Mouse (Mus musculus) gastrocnemius, postnatal 25 days (tissue): ENCODE results near the gene Atpif1. TPM values are rescaled to one million over a fixed set of nuclear protein-coding genes. Genes with fewer than 3 reads are reported as not detected.

ENCODE experiments used
- DNase-seq: peaks from one replicate; pipeline ENCODE4 v3.0.0; 2022
- total RNA-seq, 2 experiments: library from RNA; stranded (reverse); gene quantifications; 1 replicate in 1 of 2; 2 replicates in 1 of 2; pipeline ENCODE4 v1.2.3; 2021

The Atpif1 gene
- total RNA-seq, 2 experiments from 2014 or later, result 46.3 to 58.5 TPM

DNA sequence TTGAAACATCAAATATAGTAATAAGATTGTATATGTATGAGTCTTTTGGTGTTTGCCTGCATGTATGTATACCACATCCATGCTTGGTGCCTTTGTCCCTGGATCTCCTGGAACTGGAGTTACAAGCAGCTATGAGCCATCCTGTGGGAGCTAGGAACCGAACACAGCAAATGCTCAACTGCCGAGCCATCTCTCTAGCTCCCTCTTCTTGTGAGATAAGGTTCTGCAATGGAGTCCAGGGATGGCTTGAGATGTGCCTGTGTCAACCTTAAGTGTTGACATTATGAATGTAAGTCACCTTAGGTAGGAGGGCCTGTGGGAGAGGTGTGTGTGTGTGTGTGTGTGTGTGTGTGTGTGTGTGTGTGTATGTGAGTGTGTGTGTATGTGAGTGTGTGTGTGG, 6.8 kb downstream of the Atpif1 start:
- DNase-seq, result no peak

DNA sequence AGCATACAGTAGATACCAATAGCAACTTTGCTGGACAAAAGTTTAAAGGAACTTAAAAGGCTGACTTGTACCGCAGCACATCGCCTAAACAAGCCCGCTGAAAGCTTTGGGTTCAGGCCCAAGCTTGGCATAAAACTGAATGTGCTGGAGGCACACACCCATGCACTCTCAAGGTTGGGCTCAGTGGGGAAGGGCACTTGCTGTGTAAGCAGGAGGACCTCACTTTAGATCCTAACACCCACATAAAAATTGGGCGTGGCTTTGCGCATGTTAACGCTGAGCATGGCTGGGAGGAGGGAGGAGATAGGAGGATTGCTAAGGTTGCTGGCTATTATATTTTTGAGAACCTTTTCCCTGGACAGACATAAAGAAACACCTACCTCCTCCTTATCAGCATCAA, 8.7 kb downstream of the Atpif1 start:
- no peak for DNase-seq

DNA sequence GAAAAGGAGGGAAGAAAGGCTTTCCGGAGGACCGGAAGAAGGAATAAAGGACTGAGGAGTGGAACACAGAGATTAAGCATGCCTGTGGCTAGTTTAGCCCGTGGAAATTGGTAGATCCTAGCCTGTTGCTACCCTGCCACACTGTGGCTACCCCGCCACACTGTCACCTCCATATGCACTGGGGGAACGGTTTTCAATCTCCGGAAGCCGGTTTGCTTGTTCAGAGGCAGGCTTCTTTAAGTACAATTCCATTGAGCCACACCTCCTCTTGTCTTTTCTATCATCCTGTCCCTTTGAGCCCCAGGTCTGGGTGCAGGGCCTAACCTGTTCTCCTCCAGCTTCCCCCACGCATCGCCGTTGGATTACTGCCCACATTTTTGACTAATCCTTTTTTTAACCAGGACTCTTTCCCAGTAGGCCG, 9.1 kb downstream of the Atpif1 start:
- no peak for DNase-seq

DNA sequence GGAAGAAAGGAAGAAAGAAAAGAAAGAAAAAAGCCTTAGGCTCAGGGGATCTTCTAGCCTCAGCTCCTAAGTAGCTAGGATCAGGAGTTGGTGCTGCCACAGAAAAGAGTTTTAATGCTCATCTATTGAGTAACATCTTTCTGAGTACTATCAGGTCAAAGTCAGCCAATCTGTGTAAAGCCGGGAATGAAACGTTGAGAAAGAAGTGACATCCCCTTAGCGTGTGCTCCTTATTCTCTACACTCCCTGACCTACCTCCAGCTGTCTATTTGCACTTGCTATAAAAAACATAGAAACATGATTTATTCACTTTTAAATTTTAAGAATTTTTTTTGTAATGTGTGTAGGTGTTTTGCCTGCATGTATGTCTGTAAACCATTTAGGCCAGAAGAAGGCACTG, 14.3 kb downstream of the Atpif1 start:
- DNase-seq, result no peak

DNA sequence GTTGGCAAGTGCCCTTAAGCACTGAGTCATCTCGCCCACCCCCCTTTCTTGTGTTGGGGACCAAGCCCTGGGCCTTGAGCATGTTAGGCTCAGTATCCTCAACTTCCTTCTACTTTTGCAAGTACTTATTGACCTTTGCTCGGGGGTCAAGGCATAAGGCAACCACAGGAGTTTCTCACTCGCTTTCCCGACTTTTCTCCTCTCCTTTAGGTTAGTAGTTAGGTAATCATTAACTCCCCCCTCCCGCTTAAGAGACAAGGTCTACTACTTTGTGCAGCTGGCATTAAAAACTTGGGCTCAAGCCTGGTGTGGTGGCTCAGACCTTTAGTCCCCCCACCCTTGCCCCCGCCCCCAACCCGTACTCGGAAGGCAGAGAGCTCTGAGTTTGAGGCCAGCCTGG, 15.4 kb downstream of the Atpif1 start:
- DNase-seq, result no peak

DNA sequence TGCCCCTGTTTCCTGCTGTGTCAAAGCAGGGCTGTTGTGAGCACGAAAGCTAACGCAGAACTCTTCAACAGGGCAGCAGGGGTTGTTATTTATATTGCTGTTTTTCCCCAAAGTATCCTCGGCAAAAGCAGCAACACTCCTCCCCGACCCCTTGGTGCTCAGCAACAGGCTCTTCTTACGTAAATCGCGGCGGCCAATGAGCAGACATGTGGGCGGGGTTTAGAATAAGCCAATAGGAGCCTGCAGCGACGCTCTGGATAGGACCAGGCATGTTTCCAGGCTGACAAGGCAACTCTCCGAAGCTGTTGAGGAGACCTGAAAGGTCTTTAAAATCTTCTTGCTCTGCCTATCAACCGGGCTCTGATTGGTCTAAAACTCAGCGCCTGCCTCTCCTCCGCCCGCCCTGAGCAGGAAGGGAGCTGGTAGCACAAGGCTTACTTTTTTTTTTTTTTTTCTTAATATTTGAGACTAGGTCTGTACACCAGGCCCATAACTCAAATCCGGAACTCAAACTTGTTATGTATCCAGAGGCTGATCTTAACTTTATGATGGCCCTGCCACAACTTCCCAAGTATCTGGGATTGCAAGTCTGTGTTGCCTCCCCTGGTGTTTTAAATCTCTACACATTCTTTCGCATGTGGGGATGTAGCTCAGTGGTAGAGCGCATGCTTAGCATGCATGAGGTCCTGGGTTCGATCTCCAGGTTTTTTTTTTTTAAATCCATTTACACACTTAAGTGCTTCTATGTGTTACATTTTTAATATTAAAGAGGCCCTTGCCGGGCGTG, 17.9 kb downstream of the Atpif1 start:
- peak; percentile 94 for DNase-seq

DNA sequence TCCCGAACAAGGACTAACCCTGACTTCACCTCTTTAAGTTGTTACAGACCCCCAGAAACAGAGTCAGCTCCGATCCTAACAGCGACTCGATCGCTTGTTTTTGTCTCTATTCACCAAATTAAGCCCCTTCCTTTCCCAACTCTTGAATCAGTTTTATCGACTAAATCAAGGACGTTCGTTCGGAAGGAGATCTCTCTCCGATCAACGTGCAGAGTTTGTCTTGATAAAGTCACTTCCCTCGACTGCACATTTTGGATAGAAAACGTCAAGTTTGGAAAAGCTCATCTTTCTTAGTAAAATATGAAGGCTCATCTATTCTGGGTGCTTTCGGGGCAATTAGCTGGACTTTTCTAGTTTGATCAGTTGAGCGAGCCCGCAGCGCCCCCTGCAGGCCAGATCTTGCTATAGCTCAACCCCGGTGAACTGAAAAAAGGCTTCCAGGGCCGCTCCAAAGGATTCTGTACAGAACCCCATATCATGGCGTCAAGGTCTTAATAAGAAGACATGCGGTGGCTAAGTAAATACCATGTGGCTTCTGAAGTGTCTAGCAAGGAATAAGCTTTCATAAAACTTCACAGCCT, 18.8 kb downstream of the Atpif1 start:
- peak; percentile 75 for DNase-seq

DNA sequence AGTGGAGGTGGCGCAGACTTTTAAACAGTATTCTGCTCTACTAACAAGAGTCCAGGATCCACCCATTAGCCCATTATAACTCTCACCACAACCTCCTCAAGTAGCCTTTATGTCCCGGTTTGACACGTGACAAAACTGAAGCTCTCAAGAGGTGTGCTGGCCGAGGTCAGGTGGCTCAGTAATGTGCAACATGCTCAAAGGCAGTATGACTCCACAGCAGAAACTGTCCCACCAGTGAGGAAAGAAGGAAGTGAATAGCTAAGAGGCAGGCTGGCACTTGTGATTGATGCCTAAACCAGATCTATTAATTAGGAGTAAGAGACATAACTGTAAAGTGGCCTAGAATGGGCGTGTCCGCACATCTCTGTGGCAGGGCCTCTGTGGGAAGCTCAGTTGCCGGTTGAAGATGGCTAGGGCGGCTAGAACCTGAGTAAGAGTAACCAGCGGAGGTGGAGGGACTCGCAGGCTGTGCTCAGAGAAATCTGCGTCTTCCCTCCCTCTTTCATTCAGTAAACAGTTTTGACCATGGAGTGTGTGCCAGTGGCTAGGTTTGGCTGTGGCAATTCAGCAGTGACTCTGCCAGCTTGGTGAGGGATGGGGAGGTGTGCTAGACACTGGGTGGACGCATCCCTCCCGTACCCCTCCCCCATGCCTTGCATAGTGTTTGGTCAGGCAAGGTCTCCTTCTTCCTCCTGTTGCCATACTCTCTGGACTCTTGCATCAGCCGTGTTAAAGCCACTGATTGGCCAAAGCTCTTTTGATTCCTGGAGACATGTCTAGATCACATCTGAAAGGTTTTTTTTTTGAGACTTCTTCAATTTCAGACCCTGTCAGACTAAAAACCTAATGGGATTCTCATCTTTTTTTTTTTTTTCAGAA, 19.8 kb downstream of the Atpif1 start:
- DNase-seq, result no peak

DNA sequence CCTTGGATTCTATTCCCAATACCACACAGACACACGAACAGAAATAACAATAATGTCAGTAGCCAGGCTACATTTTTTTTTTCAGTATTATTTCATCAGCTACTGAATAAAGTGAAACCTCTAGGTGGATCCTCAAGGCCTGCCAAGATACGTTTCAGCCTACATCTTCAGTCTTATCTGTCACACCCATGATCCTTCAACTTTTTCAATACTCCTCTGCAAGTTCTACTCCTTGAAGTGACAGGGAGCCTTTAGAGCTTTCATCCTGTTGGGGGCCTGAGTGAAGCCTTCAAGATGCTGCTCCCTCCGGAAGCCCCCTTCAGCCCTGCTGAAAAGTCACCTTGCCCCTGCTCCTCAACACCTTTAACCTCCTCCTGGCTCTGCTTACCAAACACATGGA, 21.4 kb downstream of the Atpif1 start:
- no peak for DNase-seq

DNA sequence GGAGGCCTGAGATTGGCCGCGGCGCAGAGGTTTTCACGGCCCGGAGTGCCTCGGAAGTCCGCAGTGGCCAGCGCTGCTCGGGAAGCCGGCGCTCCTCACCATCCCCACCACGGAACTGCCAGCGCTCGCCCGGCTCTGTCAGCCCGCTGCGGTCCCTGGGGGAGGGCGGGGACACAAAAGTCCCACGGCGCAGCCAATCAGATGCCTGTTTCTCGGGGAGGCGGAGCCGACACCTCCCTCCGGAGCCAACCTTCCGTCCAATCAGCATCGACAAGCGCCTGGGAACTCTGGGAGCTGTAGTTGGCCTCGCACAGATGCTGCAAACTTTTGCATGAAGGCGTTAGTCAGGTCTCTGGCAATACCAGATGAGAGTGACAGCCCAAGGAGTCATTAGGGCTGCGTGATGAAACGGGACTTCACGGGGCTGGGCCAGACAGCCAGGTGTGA, 23.1 kb downstream of the Atpif1 start, which contains the start of gene Sesn2:
TSS of gene Sesn2 (minus strand) at position 150 of the 447 bp plus-strand sequence.
- peak; percentile 98 for DNase-seq

DNA sequence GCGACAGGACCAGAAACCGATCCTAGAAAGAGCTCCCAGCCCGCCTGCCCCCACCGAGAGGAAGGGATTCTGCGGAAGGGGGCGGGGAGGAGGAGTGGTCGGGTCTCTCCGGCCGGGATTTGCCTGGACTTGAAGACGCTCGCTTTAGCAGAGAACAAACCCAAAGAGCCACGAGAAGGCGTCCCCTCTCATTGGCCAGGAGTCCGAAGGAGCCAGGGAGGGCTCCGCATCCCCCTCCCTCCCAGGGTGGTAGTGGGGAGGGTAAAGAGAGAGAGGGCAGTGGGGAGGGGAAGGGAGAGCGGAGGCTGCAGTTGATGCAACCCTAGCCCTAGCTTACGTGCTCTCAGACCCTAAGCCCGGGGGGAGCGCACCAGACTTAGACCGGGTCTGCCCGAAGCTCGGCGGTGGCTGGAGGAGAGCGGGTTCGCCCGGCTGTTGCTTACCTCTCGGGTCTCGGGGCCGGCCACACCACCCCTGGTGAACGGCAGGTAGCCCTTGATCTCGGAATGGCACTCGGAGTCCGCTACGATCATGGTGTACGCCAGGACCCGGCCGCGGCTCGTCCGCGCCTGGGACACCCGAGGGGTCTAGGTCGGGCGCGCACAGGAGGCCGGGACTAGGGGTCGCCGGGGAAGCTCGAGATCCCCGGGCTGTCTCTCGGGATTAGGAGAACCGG, 23.7 kb downstream of the Atpif1 start:
- peak; percentile 76 for DNase-seq

DNA sequence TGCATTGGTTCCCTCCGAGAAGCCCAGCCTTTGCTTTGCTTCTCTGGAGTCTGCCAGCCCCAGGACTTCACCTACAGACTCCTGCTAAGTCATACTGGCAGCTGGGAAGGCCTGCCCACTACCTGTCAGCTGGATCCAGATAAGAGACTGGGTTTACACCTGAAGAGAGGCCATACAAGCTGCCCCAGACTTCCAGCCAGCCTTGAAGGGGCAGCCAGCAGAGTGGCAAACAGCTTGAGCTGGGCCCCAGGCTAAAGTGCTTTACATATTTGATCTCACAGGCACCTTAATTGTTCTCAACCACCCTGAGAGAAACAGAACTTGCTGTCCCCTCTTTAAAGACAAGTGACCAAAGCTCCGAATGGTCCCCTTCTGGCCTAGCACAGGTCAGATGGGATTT, 26.2 kb downstream of the Atpif1 start:
- DNase-seq, result no peak

DNA sequence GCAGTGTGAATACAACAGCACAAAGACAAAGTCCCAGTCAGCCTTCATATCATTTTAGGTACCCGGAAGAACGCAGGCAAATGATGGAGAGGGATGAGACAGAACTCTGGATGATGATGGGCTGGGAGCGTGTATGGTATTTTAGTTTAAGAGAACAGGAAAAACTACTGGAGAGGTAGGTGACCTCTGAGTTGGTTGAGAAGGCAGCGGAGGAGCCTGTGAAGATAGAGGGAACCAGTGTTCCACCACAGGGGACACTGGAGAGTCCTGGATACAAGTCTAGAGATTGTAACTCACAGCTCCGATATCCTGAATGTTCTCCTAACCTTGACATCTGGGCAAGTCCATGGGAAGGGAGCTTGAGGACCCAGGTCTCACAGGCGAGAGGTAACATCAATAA, 27.2 kb downstream of the Atpif1 start:
- DNase-seq, result no peak

DNA sequence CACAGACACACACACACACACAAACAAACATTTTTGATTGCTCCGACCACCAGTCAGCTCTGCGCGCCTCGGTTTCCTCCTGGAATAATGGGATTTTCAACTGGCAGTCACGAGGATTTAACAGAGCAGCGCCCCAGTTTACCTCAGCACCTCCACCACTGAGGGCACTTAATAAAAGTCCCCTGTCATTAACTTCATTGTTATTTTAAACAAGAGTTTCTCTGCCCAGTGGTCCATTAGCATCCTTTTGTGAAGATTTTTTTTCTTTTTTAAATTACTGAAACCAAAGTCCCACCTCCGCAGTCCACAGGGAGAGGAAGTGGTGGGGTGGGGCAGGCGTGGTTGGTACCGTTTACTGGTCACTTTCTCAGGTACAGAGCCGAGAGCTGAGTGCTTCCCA, 27.7 kb downstream of the Atpif1 start:
- DNase-seq, result no peak

DNA sequence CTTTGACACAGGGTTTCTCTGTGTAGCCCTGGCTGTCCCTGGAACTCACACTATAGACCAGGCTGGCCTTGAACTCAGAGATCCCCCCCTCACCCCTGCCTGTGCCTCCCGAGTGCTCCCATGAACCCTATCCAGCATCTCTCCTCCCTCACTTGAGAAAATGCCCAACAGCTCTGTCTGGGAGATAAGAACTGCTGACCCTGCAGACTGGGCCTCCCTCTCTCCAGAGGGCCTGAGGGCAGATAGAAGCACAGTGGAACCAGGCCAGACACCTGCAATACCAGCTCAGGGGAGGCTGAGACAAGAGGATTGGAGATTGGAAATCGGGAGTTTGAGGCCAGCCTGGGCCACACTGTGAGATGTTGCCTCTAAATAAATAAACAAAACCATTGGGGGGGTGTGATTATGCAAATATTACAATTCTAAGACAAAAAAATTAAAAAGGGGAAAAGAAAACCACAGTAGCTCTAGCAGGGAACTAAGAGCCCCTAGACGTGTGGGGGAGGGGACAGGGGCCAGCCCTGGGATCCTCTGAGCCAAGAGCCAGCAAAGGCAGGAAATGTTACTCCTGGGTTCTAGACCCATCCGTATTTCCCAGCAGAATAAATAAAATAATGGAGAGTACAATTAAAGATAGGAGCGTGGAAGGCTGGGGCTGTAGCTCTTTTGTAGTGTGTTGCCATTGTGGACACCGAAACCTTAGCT, 28.3 kb downstream of the Atpif1 start:
- no peak for DNase-seq

DNA sequence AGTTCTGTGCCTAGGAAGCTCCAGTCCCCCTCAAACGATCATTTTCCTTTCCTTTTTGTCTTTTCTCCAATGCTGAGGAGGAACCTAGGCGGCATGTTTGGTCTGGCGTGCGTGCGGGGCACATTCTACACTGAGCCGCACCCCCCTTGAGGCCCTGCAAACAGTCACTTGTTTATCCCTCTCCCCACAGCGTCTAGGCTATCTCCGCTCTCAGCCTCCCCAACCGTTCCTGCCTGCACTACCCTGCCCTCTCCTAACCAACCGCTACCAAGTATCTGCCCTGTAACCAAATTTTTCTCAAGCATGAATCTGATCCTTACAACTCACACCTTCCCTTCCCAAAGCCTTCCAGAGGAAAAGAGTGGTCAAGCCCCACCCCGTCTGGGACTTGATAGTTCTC, 30.1 kb downstream of the Atpif1 start:
- no peak for DNase-seq

DNA sequence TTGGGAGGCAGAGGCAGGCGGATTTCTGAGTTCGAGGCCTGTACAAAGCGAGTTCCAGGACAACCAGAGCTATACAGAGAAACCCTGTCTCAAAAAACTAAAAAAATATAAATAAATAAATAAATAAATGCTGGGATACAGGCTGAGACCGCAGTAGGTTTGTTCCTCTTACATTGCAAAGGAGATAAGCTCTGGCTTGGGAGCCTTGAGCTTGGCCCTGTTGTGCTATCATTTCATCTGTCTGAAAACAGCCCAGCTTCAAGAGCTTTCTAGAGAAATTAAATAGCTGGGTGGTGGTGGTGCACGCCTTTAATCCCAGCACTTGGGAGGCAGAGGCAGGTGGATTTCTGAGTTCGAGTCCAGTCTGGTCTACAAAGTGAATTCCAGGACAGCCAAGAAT, 31.8 kb downstream of the Atpif1 start:
- no peak for DNase-seq

DNA sequence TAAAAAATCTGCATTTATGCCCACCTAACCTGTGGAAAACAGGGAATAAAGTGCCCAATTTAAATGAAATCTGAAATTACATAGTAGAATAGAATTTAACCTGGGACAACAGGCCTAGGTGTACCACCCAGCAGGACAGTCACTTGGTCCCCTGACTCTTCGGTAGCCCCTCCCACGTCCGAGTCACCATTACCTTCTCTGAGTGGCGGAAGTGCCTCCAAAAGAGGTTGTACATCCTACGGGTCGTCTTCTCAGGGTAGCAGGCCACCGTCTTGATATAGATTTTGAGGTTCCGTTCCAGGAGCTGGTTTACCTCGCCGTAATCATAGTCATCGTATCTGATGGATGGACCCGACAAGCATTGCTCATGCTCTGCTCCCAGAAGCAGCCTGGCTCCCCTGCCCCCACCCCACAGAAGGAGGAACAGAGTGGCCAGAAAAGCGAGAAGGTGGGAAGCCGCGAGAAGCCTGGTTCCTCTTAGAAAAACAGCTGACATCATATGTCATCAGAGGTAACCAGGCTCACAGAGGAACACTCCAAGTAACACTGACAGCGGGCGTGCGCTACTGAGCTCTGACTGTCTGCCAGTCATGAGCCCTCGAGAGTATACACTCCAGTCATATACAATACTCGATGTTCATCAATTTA, 39.1 kb downstream of the Atpif1 start:
- no peak for DNase-seq

DNA sequence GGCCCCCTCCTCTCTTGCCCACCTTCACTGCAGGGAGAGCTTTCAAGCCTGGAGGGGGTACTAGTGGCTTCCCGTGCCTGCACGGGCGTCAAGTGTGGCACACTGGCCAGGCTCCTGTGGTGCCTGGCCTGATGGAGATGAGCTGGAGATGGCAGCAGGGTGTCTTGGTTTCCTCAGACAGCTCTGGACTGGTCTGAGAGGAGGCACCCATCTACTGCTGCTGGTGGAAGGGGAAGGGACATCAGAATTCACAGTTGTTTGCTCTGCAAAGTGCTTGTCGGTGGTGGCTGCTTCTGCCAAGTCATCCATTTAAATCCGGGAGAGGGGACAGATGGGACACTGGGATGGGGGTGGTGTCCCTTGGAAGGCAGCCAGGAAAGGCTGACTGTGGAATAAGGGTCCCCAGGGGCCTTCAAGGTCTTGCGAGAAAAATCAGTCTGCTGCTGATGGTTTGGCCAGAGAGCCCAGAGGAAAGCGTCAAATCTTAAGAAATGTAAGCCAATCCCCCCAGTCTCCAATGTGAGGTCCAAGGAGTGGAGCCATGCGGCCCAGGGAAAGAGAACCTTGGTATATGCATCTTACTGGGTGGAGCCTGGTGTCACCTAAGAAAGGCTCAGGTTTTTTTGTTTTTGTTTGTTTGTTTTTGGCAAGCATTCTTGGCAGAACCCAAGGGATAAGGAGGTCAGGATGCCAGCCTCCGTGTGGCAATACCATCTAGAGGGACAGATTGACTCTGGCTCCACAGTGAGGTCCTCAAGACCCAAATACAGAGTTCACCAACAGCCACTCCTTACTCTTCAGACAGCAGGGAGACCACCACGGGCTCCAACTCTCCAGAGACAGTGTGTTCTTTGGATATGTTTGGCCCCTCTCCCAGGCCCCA, 41.0 kb downstream of the Atpif1 start:
- DNase-seq, result peak; percentile 45

DNA sequence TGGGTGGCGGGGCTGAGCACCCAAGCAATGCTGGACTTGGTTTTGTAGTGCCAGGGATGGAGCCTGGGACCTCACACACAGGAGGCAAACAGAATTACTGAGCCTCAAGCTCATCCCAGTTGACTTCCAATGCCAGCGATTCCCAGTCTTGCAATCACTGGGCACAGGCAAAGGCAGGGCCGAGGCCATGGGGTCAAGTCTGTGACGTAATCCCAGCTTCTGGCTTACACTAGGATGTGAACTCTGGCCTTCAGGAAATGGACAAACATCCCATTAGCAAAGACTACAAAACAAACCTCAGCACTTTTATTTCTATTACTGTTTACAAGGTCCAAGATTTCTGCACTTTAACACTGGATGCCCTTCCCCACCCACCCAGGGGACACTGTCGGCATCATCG, 41.7 kb downstream of the Atpif1 start:
- DNase-seq, result no peak
